Mouse (Mus musculus) stomach, postnatal 0 days (tissue): Measurements from ENCODE around the gene Srsf1.

Experiments
- CTCF ChIP-seq: IDR thresholded peaks from 2 replicates; pipeline ENCODE4 v1.5.1; 2016; ENCODE audit warnings: antibody characterized with exemption, low read depth, mild to moderate bottlenecking, moderate library complexity
- EP300 ChIP-seq: optimal IDR thresholded peaks from 2 replicates; pipeline ENCODE3; 2016; ENCODE audit warnings: antibody characterized with exemption

DNA sequence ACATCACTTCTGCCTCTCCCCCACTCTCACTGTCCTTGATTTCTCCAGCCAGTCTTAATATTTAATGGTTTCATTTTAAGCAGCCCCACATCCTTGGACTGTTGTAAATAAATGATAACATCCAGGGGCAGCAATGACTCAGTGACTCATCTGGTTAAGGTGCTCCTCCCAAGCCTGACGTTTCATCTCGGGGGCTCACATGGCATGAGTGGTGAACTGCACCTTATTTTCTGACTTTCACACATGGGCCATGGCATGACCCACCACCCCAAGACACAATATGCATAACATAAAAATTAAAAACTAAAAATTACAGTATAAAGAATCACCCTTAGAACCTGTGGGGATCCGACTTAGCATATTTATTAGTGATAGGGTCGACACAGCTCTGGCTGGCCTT, 1.3 kb upstream of the Srsf1 start:
- no peak for TF ChIP-seq EP300
- no peak for TF ChIP-seq CTCF
